ENCODE assay signal across 8 mouse cellular contexts in genomic region chr10:40524991-40525390, GRCm38 (mm10). TPM values are rescaled to one million over a fixed set of nuclear protein-coding genes. Genes with fewer than 3 reads are reported as not detected.
DNase-seq lines count a peak whose midpoint lies in the region; ATAC-seq and TF ChIP-seq lines count a peak whose summit lies in the region.

No protein-coding gene starts in this region.

- no peaks in the 10 kb centered on the region for H3K27me3 ChIP-seq in hindbrain, embryonic 14.5 days (ENCODE audit: control insufficient read depth, insufficient read depth, low read length)
- H3K27me3 ChIP-seq in hindbrain, embryonic 16.5 days (replicated peaks; ENCODE audit: control insufficient read depth, insufficient read depth, low read length) = no peaks in the 10 kb centered on the region
- H3K27me3 ChIP-seq in forebrain, embryonic 15.5 days = 0 out of 2 replicates have a peak, but pooled peaks cover 3% of the 10 kb centered on the region

- H3K36me3 ChIP-seq in hindbrain, embryonic 14.5 days (replicated peaks; ENCODE audit: control insufficient read depth, insufficient read depth) = no peaks in the 10 kb centered on the region
- H3K36me3 ChIP-seq in hindbrain, embryonic 16.5 days (ENCODE audit: control insufficient read depth, insufficient read depth, low read length) = no peaks in the 10 kb centered on the region
- no peaks in the 10 kb centered on the region for H3K36me3 ChIP-seq in ES-E14 (ENCODE audit: control insufficient read depth, insufficient read depth, low read length, poor library complexity, severe bottlenecking)
- no peaks in the 10 kb centered on the region for H3K36me3 ChIP-seq in forebrain, embryonic 15.5 days

- ATAC-seq in hindbrain, embryonic 14.5 days (ENCODE audit: low FRiP score) = no peak
- no peak for ATAC-seq in hindbrain, embryonic 16.5 days
- ATAC-seq in neutrophil, adult 5-6 weeks (ENCODE audit: extremely low read depth, insufficient number of reproducible peaks, low FRiP score, poor library complexity, severe bottlenecking) = peak; percentile 60
- no peak for ATAC-seq in forebrain, embryonic 15.5 days (replicated peaks)

- H3K9me3 ChIP-seq in hindbrain, embryonic 14.5 days (ENCODE audit: control insufficient read depth, low read length) = no peaks in the 10 kb centered on the region
- H3K9me3 ChIP-seq in hindbrain, embryonic 16.5 days (ENCODE audit: control insufficient read depth, low read length) = no peaks in the 10 kb centered on the region
- no peaks in the 10 kb centered on the region for H3K9me3 ChIP-seq in ES-E14 (ENCODE audit: control insufficient read depth, insufficient read depth, low read depth, low read length)
- H3K9me3 ChIP-seq in forebrain, embryonic 15.5 days = no peaks in the 10 kb centered on the region

- H3K27ac ChIP-seq in hindbrain, embryonic 14.5 days = no peak overlapping the region
- H3K27ac ChIP-seq in hindbrain, embryonic 16.5 days (ENCODE audit: low read depth, low read length) = no peak overlapping the region
- H3K27ac ChIP-seq in ES-E14 (ENCODE audit: insufficient read depth, low read depth, low read length, poor library complexity, severe bottlenecking) = no peak overlapping the region
- no peak overlapping the region for H3K27ac ChIP-seq in forebrain, embryonic 15.5 days (replicated peaks)

- H3K4me1 ChIP-seq in hindbrain, embryonic 14.5 days (replicated peaks; ENCODE audit: control insufficient read depth, insufficient read depth, low read length) = peaks cover 11% of the 10 kb centered on the region
- H3K4me1 ChIP-seq in hindbrain, embryonic 16.5 days (ENCODE audit: control insufficient read depth, insufficient read depth, low read depth, low read length) = peaks cover 5% of the 10 kb centered on the region
- no peaks in the 10 kb centered on the region for H3K4me1 ChIP-seq in ES-E14 (ENCODE audit: control insufficient read depth in 2 of 2, insufficient read depth in 2 of 2, low read length in 2 of 2, poor library complexity in 1 of 2)
- peaks cover 11% of the 10 kb centered on the region for H3K4me1 ChIP-seq in forebrain, embryonic 15.5 days

- H3K4me2 ChIP-seq in hindbrain, embryonic 14.5 days (replicated peaks) = no peak overlapping the region
- no peak overlapping the region for H3K4me2 ChIP-seq in hindbrain, embryonic 16.5 days (ENCODE audit: low read length)
- no peak overlapping the region for H3K4me2 ChIP-seq in forebrain, embryonic 15.5 days (replicated peaks)

- no peak overlapping the region for H3K9ac ChIP-seq in hindbrain, embryonic 14.5 days
- no peak overlapping the region for H3K9ac ChIP-seq in hindbrain, embryonic 16.5 days (ENCODE audit: low read depth, low read length)
- no peak overlapping the region for H3K9ac ChIP-seq in ES-E14 (ENCODE audit: insufficient read depth, low read depth, low read length, poor library complexity, severe bottlenecking)
- no peak overlapping the region for H3K9ac ChIP-seq in forebrain, embryonic 15.5 days (replicated peaks)

- 31% methylated on average over 10 of the region's 10 CpGs for WGBS in hindbrain, embryonic 14.5 days
- 32% methylated on average over 10 of the region's 10 CpGs for WGBS in hindbrain, embryonic 16.5 days
- WGBS in forebrain, embryonic 15.5 days = 31% methylated on average over 10 of the region's 10 CpGs

- H3K4me3 ChIP-seq in hindbrain, embryonic 14.5 days (replicated peaks; ENCODE audit: low read length) = no peak overlapping the region
- no peak overlapping the region for H3K4me3 ChIP-seq in hindbrain, embryonic 16.5 days (ENCODE audit: low read length)
- no peak overlapping the region for H3K4me3 ChIP-seq in ES-E14 (ENCODE audit: insufficient read depth in 1 of 2, low read depth in 1 of 2, low read length in 2 of 2, poor library complexity in 1 of 2, severe bottlenecking in 1 of 2)
- H3K4me3 ChIP-seq in forebrain, embryonic 15.5 days = no peak overlapping the region

- peak; percentile 94 for DNase-seq in hindbrain, embryonic 14.5 days (ENCODE audit: low spot score)
- peak; percentile 90 for DNase-seq in 416B (ENCODE audit: low read depth)
- peak; percentile 43 for DNase-seq in ES-E14 (ENCODE audit: low read depth, low spot score)
- DNase-seq in cerebellum, postnatal 36 days = peak; percentile 27 to 66
- peak; percentile 65 to 73 for DNase-seq in kidney, postnatal 36 days

- in situ Hi-C loops in ES-E14 (cut with MboI; ENCODE audit: low sequenced_read_pairs in 2 of 2, unreplicated experiment in 2 of 2) = loop anchor here (5.0 to 10.0 kb wide), 4 partner anchors 160 to 260 kb away; partner anchors contain the start of gene Amd1 (in 1 of the 2)

TF ChIP-seq in ES-E14, 5 proteins besides CTCF, POLR2A, EP300 and RAD21:
- TF ChIP-seq ZC3H11A (IDR thresholded peaks at IDR 0.05; ENCODE audit: borderline replicate concordance, low read depth, low read length) (peak; percentile 81; the same call in 1 of the 2 replicates), CHD2 (IDR thresholded peaks at IDR 0.05; ENCODE audit: low read depth, low read length) (no peak)

RNA-seq across cellular contexts. Expression of gene Slc22a16, which starts 45.1 kb away (rescaled TPM):
- polyA plus RNA-seq in hindbrain, embryonic 14.5 days (2014; fragmentation: Nextera tagmentation; extraction: Ambion mirVana) = not detected in 2 replicates
- not detected in 2 replicates for polyA plus RNA-seq in hindbrain, embryonic 16.5 days (2015; fragmentation: Nextera tagmentation; extraction: Ambion mirVana)
- not detected in 2 replicates for total RNA-seq in ES-E14 (2012; rRNA removed)
- not detected in 2 replicates for total RNA-seq in neutrophil, adult 5-6 weeks (2017)
- polyA plus RNA-seq in forebrain, embryonic 15.5 days (2015; fragmentation: Nextera tagmentation; extraction: Ambion mirVana) = not detected in 2 replicates

Comparison
In these comparisons a context has a peak if more than half of its experiments do, and no peak if none do; other contexts are left out.
1. DNase-seq: peak in every context shown above with its lines; median percentile 94 in hindbrain, embryonic 14.5 days; 90 in 416B; 69 in kidney, postnatal 36 days; 46 in cerebellum, postnatal 36 days; 43 in ES-E14.